Mouse (Mus musculus) MN1 (cell line): ENCODE data around the gene Zfhx3.
A peak's percentile ranks its signal among the peaks of the same experiment; 100 is the strongest.

ENCODE experiments used
- DNase-seq: peaks from one replicate; pipeline ENCODE4 v3.0.0-alpha.2; 2016; ENCODE audit warnings: low spot score

Zfhx3 gene

GRCm38 (mm10) chr8:108896468-108897346 lies 954.3 kb downstream of the Zfhx3 start:
- peak; percentile 83 for DNase-seq

DNA sequence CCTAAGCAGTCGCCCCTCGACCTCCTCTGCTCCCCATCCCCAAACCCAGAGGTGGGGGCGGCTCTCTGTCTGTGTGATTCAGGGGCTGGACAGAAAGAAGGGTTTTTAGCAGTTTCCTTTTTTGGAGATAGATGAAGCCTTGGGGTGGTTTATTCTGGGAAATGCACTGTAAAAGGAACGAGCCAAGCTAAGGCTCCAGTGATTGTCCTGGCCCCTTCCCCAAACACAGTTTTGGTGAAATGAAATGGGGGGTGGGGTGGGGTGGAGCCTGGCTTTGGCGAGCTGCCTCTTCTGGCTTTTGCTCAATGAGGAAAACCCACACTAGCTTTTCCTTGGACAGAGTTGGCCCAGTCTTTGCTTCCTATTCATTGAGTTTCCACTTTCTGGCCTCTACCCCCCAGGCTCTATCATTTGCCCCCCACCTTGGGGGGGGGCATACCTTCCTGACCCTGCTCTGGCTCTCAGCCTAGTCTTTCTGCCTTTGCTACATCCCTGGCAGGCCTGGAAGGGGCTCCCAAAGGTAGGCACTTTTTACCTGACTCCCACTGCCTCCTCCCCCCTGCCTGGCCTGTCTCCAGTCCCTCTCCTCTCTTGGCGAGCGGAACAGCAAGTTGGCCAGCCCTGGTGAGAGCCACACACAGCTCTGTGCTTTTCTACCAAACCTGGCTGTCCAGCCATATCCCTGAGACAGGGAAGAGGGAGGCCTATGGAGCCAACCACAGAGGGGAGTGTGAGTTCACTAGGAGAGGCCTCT lies 955.1 kb downstream of the Zfhx3 start:
- DNase-seq: no peak

GRCm38 (mm10) chr8:108899251-108899771 lies 956.9 kb downstream of the Zfhx3 start:
- DNase-seq: no peak

DNA sequence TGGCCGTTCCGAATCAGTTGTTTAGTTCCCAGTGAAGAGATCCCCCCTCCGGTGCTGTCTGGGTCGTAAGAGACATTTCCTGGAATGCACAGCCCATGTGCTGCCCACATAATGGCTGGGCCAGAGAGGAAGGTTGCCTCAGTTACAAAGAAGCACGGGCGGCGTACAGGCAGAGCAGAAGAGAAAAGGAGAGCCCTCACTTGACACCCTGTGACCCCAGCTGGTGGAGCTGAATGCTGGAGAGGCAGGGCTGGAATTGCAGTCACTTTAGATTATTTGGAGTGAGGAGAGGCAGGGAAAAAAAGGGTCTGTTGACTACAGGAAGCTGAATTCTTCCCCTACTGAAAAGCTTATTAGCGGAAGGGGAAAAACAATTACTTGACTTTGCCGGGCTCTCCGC lies 958.1 kb downstream of the Zfhx3 start:
- no peak for DNase-seq

DNA sequence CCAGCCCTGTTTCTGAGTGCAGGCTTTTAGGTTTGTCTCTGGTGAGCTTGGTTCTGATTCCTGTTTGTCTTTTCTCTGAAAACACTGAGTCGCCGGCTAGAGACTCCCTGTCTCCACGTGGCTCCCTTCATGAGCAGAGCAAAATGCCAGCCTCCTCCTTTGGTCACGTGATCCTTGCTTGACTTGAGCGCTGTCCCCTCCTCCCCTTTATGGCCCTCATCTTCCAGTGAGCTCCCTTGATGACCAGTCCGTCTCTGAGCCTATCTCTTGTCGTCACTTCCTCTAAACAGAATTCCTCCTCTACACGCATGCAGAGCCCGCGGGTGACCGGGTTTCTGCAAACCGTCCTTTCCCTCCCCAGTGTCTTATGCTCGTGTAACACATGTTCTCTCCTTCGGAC lies 958.8 kb downstream of the Zfhx3 start:
- DNase-seq: no peak

GRCm38 (mm10) chr8:108903550-108903949 lies 961.1 kb downstream of the Zfhx3 start:
- DNase-seq: no peak

- no peak for DNase-seq
These were observed 962.0 kb downstream of the Zfhx3 start for GRCm38 (mm10) chr8:108904288-108904971.

GRCm38 (mm10) chr8:108908066-108908465 lies 965.6 kb downstream of the Zfhx3 start:
- no peak for DNase-seq

DNA sequence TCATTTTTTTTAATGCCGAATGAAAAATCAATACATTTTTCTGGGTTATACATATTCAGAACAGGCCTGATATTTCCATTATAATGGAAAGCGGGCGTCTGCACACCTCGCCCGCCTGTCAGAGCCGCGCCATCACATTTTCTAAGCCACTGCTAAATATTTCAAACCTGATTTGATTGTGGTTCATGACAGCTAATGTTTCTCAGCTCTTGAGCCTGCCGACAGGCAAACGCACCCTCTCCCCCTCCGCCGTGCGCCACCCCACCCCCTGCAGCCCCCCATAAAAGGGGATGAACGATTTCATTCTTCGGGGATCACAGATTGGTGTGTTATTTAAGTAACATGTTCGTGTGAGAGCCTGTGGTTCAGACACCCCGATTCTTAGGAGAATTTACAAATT lies 966.1 kb downstream of the Zfhx3 start:
- DNase-seq: no peak

- no peak for DNase-seq
These were observed 966.6 kb downstream of the Zfhx3 start for GRCm38 (mm10) chr8:108909035-108909434.

DNA sequence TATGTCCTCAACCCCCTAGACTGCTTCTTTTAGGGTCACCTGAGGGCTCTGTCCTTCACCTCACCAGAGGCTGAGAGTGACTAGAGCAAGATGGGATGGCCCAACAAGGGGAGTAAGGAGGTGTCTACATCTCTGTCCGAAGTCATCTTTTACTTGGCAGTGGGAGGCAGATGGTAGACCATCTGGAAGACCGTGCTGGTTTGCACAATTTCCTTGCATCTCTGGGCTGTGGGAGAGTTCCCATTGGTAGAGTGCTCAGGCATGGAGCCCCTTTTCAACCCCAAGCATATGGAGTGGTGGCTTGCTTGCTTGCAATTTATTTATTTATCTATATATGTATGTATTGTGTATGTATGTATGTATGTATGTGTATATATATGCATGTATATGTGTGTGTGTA lies 967.0 kb downstream of the Zfhx3 start:
- DNase-seq: no peak

DNA sequence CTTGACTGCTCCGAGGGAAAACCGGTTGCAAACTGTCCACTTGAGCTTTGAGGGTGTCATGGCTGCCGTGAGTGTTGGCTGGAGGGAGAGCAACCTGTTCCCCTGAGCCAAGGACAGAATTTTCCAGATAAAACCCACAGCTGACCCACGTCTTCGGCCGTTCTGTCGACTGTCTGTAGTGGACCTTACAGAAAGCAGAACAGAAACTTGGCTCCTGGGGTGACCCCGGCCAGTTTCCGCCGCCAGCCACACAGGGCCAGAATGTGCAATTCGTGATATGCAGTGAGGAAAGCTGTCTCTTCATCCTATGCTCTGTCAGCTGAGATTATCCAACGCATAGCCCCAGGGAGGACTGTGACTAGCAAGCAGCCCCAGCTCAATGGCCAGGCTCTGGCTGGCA lies 968.4 kb downstream of the Zfhx3 start:
- DNase-seq: no peak

- peak; percentile 87 for DNase-seq
These were observed 969.1 kb downstream of the Zfhx3 start for GRCm38 (mm10) chr8:108911511-108911910.

- no peak for DNase-seq
These were observed 970.6 kb downstream of the Zfhx3 start for GRCm38 (mm10) chr8:108912998-108913397.

GRCm38 (mm10) chr8:108915425-108915824 lies 973.0 kb downstream of the Zfhx3 start:
- peak; percentile 54 for DNase-seq

DNA sequence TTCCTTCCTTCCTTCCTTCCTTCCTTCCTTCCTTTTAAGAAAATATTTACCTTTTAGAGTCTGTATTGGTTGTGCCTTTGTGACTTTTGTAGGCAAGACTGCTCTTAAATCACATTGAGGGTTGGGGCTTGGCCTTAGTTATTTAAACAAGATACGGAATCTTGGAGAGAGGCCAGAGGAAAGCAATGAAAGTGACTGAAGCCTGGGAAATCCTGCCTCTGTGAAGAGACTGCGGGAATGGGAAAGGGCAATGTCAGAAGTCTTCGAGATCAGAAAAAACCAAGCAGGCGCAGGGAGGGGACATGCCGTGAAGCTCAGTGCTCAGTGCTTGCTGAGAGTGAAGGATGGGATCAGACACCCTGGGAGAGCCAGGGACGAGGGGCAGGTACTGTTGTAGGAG lies 973.4 kb downstream of the Zfhx3 start:
- peak; percentile 46 for DNase-seq

GRCm38 (mm10) chr8:108920151-108920550 lies 977.7 kb downstream of the Zfhx3 start:
- DNase-seq: no peak

DNA sequence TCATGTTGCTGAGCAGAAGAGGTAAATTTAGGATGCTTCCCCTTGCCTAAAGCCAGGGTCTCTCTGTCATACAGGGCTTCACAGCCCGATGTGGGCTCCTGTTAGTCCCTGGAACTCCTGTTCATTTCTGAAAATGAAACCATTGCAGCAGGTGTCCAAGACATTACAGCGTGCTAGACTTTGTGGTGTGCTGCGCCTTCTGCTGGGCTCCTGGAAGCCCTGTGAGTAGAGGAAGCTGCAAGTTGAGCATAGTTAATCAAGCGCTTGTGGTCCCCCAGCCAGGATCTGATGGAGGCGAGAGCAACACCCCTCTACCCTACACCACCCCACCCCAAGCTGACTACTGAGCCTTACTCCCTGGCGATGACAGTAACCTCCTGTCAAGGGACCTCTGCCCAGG lies 980.7 kb downstream of the Zfhx3 start:
- DNase-seq: no peak

DNA sequence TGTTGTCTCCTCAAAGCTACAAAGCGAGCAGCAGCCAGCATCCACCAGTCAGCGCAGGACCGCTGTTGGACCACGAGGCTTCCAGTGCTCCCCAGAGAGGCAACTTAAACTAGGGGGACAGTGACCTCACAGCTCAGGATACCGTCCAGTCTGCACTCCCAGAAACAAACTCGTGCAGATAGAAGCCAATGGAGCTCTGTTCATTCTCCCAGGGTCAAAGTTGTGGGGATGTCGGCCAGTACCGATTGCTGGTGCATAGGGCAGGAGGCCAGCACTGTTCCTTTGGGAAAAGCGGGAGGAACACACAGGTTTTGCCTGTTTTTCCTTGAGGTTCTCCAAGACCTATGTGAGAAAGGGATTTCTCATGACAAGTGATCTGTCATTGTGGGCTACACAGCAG lies 982.1 kb downstream of the Zfhx3 start:
- no peak for DNase-seq

GRCm38 (mm10) chr8:108926106-108926505 lies 983.7 kb downstream of the Zfhx3 start:
- DNase-seq: peak; percentile 60

DNA sequence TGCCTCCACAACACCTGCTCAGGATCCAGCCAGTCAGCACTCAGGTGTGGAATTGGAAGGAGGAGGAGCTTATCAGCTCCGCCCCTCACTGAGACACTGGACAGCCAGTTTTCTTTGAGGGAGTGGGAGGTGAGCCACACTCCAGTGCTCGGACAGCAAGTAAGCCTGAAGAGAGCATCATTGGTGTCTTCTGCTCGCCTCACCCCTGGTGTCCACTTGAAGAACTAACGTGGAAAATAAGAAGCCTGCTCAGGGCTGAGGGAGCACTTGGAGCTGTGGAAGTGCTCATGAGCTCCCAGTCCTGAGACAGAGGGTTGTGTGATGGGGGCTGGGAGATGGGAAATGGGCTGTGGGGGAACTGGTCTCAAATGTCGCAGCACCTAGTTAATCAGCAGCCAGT lies 988.2 kb downstream of the Zfhx3 start:
- DNase-seq: no peak

DNA sequence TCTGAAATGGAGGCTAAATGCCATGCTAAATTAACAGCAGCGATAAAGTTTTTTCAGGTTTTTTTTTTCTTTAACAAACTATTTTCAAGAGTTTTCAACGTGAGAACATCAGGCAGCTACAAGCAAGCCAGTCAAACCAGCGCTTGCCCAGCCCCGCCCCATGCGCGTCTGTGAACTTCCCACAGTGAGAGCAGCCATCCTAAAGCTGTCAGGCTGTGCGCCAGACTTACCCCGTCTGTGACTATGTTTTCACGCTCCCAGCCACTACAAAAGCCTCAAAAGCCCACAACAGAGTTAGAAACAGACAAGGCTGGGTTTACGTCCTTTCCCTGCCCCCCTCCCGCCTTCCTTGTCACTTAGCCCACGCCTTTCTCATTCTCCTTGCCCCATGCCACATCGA lies 989.4 kb downstream of the Zfhx3 start:
- DNase-seq: no peak
